Mouse (Mus musculus): ENCODE measurements around the gene Setx. TPM values are rescaled to one million over a fixed set of nuclear protein-coding genes. Genes with fewer than 3 reads are reported as not detected.

Setx gene
- polyA plus RNA-seq, 1 experiment = 16.8 TPM

GRCm38 (mm10) chr2:29192629-29193278 lies 68.8 kb downstream of the Setx start:
- H3K27me3 ChIP-seq (ENCODE audit: control insufficient read depth, insufficient read depth, low read length) = no peaks in the 10 kb centered on the region
- H3K27ac ChIP-seq (ENCODE audit: insufficient read depth, low read length) = no peak overlapping the region
- no peak overlapping the region for H3K4me3 ChIP-seq (replicated peaks; ENCODE audit: insufficient read depth, low read depth, low read length)
- DNase-seq = no peak
- TF ChIP-seq POLR2A (IDR thresholded peaks at IDR 0.05; ENCODE audit: borderline replicate concordance, insufficient read depth, low read length) (no peak), CTCF (IDR thresholded peaks at IDR 0.05; ENCODE audit: borderline replicate concordance, insufficient read depth, low read depth, low read length) (peak; percentile 41; the same call in 1 of the 2 replicates)
- 80% methylated on average over 8 of the region's 8 CpGs for WGBS
- no peaks in the 10 kb centered on the region for H3K4me1 ChIP-seq (ENCODE audit: control insufficient read depth, insufficient read depth, low read length)

- peak in 1 of 2 experiments; percentile 15 for DNase-seq
- Histone ChIP-seq H3K4me1 (ENCODE audit: control insufficient read depth, insufficient read depth, low read length) (no peaks in the 10 kb centered on the region), H3K27ac (ENCODE audit: insufficient read depth, low read length) (no peak overlapping the region), H3K4me3 (replicated peaks; ENCODE audit: insufficient read depth, low read depth, low read length) (peak overlapping the region; percentile 29), H3K27me3 (ENCODE audit: control insufficient read depth, insufficient read depth, low read length) (no peaks in the 10 kb centered on the region)
- TF ChIP-seq CTCF (IDR thresholded peaks at IDR 0.05; ENCODE audit: borderline replicate concordance, insufficient read depth, low read depth, low read length) (no peak), POLR2A (IDR thresholded peaks at IDR 0.05; ENCODE audit: borderline replicate concordance, insufficient read depth, low read length) (no peak)
- WGBS = 21% methylated on average over 16 of the region's 16 CpGs
These were observed 70.0 kb downstream of the Setx start for GRCm38 (mm10) chr2:29193819-29194546.

GRCm38 (mm10) chr2:29194547-29195463 lies 70.8 kb downstream of the Setx start:
- H3K27ac ChIP-seq (ENCODE audit: insufficient read depth, low read length) = no peak overlapping the region
- no peaks in the 10 kb centered on the region for H3K27me3 ChIP-seq (ENCODE audit: control insufficient read depth, insufficient read depth, low read length)
- no peaks in the 10 kb centered on the region for H3K4me1 ChIP-seq (ENCODE audit: control insufficient read depth, insufficient read depth, low read length)
- WGBS = 4% methylated on average over 61 of the region's 61 CpGs
- peak; percentile 81 to 92 for DNase-seq
- peak overlapping the region; percentile 52 for H3K4me3 ChIP-seq (replicated peaks; ENCODE audit: insufficient read depth, low read depth, low read length)
- TF ChIP-seq POLR2A (IDR thresholded peaks at IDR 0.05; ENCODE audit: borderline replicate concordance, insufficient read depth, low read length) = no peak
- TF ChIP-seq CTCF (IDR thresholded peaks at IDR 0.05; ENCODE audit: borderline replicate concordance, insufficient read depth, low read depth, low read length) = peak; percentile 85

GRCm38 (mm10) chr2:29196844-29197243 lies 72.9 kb downstream of the Setx start:
- TF ChIP-seq CTCF (IDR thresholded peaks at IDR 0.05; ENCODE audit: borderline replicate concordance, insufficient read depth, low read depth, low read length) (no peak), POLR2A (IDR thresholded peaks at IDR 0.05; ENCODE audit: borderline replicate concordance, insufficient read depth, low read length) (no peak)
- H3K4me1 ChIP-seq (ENCODE audit: control insufficient read depth, insufficient read depth, low read length) = peaks cover 6% of the 10 kb centered on the region; the same call in 1 of the 2 replicates

GRCm38 (mm10) chr2:29198446-29198845 lies 74.5 kb downstream of the Setx start:
- WGBS = 73% methylated on average over 5 of the region's 5 CpGs
- DNase-seq = no peak
- TF ChIP-seq CTCF (IDR thresholded peaks at IDR 0.05; ENCODE audit: borderline replicate concordance, insufficient read depth, low read depth, low read length) = no peak
- no peaks in the 10 kb centered on the region for H3K27me3 ChIP-seq (ENCODE audit: control insufficient read depth, insufficient read depth, low read length)
- no peak overlapping the region for H3K27ac ChIP-seq (ENCODE audit: insufficient read depth, low read length)
- H3K4me3 ChIP-seq (replicated peaks; ENCODE audit: insufficient read depth, low read depth, low read length) = no peak overlapping the region
- H3K4me1 ChIP-seq (ENCODE audit: control insufficient read depth, insufficient read depth, low read length) = peaks cover 12% of the 10 kb centered on the region

More at GRCm38 (mm10) chr2:29196844-29197243, 72.9 kb downstream of the Setx start:
- DNase-seq = no peak
- WGBS = 75% methylated on average over 12 of the region's 12 CpGs
- no peak overlapping the region for H3K27ac ChIP-seq (ENCODE audit: insufficient read depth, low read length)
- no peaks in the 10 kb centered on the region for H3K27me3 ChIP-seq (ENCODE audit: control insufficient read depth, insufficient read depth, low read length)
- no peak overlapping the region for H3K4me3 ChIP-seq (replicated peaks; ENCODE audit: insufficient read depth, low read depth, low read length)

GRCm38 (mm10) chr2:29199909-29200308 lies 75.9 kb downstream of the Setx start:
- WGBS = 5% methylated on average over 3 of the region's 3 CpGs
- H3K27ac ChIP-seq (ENCODE audit: insufficient read depth, low read length) = no peak overlapping the region
- DNase-seq = peak; percentile 53 to 67
- TF ChIP-seq POLR2A (IDR thresholded peaks at IDR 0.05; ENCODE audit: borderline replicate concordance, insufficient read depth, low read length) = no peak
- peak; percentile 72 for TF ChIP-seq CTCF (IDR thresholded peaks at IDR 0.05; ENCODE audit: borderline replicate concordance, insufficient read depth, low read depth, low read length)
- no peak overlapping the region for H3K4me3 ChIP-seq (replicated peaks; ENCODE audit: insufficient read depth, low read depth, low read length)
- peaks cover 12% of the 10 kb centered on the region for H3K4me1 ChIP-seq (ENCODE audit: control insufficient read depth, insufficient read depth, low read length)
- H3K27me3 ChIP-seq (ENCODE audit: control insufficient read depth, insufficient read depth, low read length) = no peaks in the 10 kb centered on the region

- Histone ChIP-seq H3K27me3 (ENCODE audit: control insufficient read depth, insufficient read depth, low read length) (no peaks in the 10 kb centered on the region), H3K4me3 (replicated peaks; ENCODE audit: insufficient read depth, low read depth, low read length) (no peak overlapping the region), H3K27ac (ENCODE audit: insufficient read depth, low read length) (no peak overlapping the region), H3K4me1 (ENCODE audit: control insufficient read depth, insufficient read depth, low read length) (peaks cover 12% of the 10 kb centered on the region)
- no peak for DNase-seq
- TF ChIP-seq POLR2A (IDR thresholded peaks at IDR 0.05; ENCODE audit: borderline replicate concordance, insufficient read depth, low read length) (no peak), CTCF (IDR thresholded peaks at IDR 0.05; ENCODE audit: borderline replicate concordance, insufficient read depth, low read depth, low read length) (no peak)
- 71% methylated on average over 11 of the region's 11 CpGs for WGBS
These were observed 77.4 kb downstream of the Setx start for GRCm38 (mm10) chr2:29201223-29201955.

Data from cerebellum, adult 2 months (tissue).